Mouse (Mus musculus) liver, embryonic 12.5 days (tissue): ENCODE data around the gene Olfr331. TPM values are rescaled to one million over a fixed set of nuclear protein-coding genes. Genes with fewer than 3 reads are reported as not detected.

ENCODE experiments used
- polyA plus RNA-seq: library from polyadenylated mRNA; unstranded; fragments of >200 nt; fragmentation: Nextera tagmentation; extraction: Ambion mirVana; gene quantifications from 2 replicates; pipeline ENCODE4 v1.2.1, GENCODE M21; 2016

Olfr331 gene
- polyA plus RNA-seq, 1 experiment from 2014 or later: not detected

Other genes with a start within 250 kb of the Olfr331 start
- 0.14 and 0.43 TPM in 2 replicates for gene 4930438A08Rik, start 227.8 kb downstream of the Olfr331 start, polyA plus RNA-seq
- 18.2 and 18.5 TPM in 2 replicates for gene Zfp692, start 195.5 kb downstream of the Olfr331 start, polyA plus RNA-seq
- 50.1 and 50.4 TPM in 2 replicates for gene Zfp672, start 172.2 kb downstream of the Olfr331 start, polyA plus RNA-seq
- gene Sh3bp5l, start 171.8 kb downstream of the Olfr331 start, polyA plus RNA-seq: 19.8 and 19.9 TPM in 2 replicates
- 0.19 TPM in 1 of 2 replicates, not detected in the other for gene Lypd8, start 123.5 kb downstream of the Olfr331 start, polyA plus RNA-seq
- gene 1810065E05Rik, start 81.5 kb downstream of the Olfr331 start, polyA plus RNA-seq: not detected in 2 replicates
- not detected in 2 replicates for gene Gm12253, start 70.0 kb downstream of the Olfr331 start, polyA plus RNA-seq
- not detected in 2 replicates for gene Lypd9, start 49.6 kb downstream of the Olfr331 start, polyA plus RNA-seq
- not detected in 2 replicates for gene Olfr30, start 40.3 kb downstream of the Olfr331 start, polyA plus RNA-seq
- gene Olfr332, start 10.0 kb downstream of the Olfr331 start, polyA plus RNA-seq: not detected in 2 replicates
- not detected in 2 replicates for gene Olfr330, start 32.3 kb upstream of the Olfr331 start, polyA plus RNA-seq
- gene Olfr329-ps, start 43.9 kb upstream of the Olfr331 start, polyA plus RNA-seq: not detected in 2 replicates
- gene Olfr328, start 53.1 kb upstream of the Olfr331 start, polyA plus RNA-seq: not detected in 2 replicates
- gene Olfr224, start 68.0 kb upstream of the Olfr331 start, polyA plus RNA-seq: not detected in 2 replicates
- gene Olfr325, start 75.2 kb upstream of the Olfr331 start, polyA plus RNA-seq: not detected in 2 replicates
- not detected in 2 replicates for gene Olfr324, start 92.5 kb upstream of the Olfr331 start, polyA plus RNA-seq
- gene 2210407C18Rik, start 113.5 kb upstream of the Olfr331 start, polyA plus RNA-seq: not detected in 2 replicates
- gene Olfr323, start 127.9 kb upstream of the Olfr331 start, polyA plus RNA-seq: not detected in 2 replicates
- gene Trim58, start 137.9 kb upstream of the Olfr331 start, polyA plus RNA-seq: 9.2 and 10.1 TPM in 2 replicates
- not detected in 2 replicates for gene Olfr322, start 156.2 kb upstream of the Olfr331 start, polyA plus RNA-seq
- not detected in 2 replicates for gene Olfr320, start 178.5 kb upstream of the Olfr331 start, polyA plus RNA-seq
- not detected in 2 replicates for gene Olfr319, start 196.6 kb upstream of the Olfr331 start, polyA plus RNA-seq
- not detected in 2 replicates for gene Olfr318, start 221.4 kb upstream of the Olfr331 start, polyA plus RNA-seq
- not detected in 2 replicates for gene Olfr317, start 236.6 kb upstream of the Olfr331 start, polyA plus RNA-seq